Comparison of ENCODE assay signal across 10 mouse cellular contexts in genomic region chr10:59915196-59915962, GRCm38 (mm10). TPM values are rescaled to one million over a fixed set of nuclear protein-coding genes. Genes with fewer than 3 reads are reported as not detected.
DNase-seq lines count a peak whose midpoint lies in the region; ATAC-seq and TF ChIP-seq lines count a peak whose summit lies in the region.
"Had no signal": no experiment of that assay in that cellular context is flagged by ENCODE, and none has a peak within 500 bp of the region (broad histone marks: within the 10 kb centered on the region; RNA-seq: fewer than 3 reads in every experiment).

No protein-coding gene starts in this region.

- WGBS in heart, adult 2 months: 66% methylated on average over 8 of the region's 8 CpGs
- WGBS in lung, embryonic 16.5 days: 81% methylated on average over 8 of the region's 8 CpGs
- 69% methylated on average over 8 of the region's 8 CpGs for WGBS in lung, adult 2 months
- WGBS in heart, embryonic 13.5 days: 79% methylated on average over 8 of the region's 8 CpGs
- 76% methylated on average over 8 of the region's 8 CpGs for WGBS in stomach, postnatal 0 days

- H3K4me2 ChIP-seq in lung, embryonic 16.5 days (ENCODE audit: low read depth, low read length): no peak overlapping the region
- H3K4me2 ChIP-seq in heart, embryonic 13.5 days: peak overlapping the region; percentile 61; the same call in 1 of the 2 replicates
- H3K4me2 ChIP-seq in stomach, postnatal 0 days (replicated peaks; ENCODE audit: low read depth): no peak overlapping the region

- H3K4me1 ChIP-seq in heart, adult 2 months (ENCODE audit: control insufficient read depth, insufficient read depth, low read length): peaks cover 26% of the 10 kb centered on the region
- peaks cover 52% of the 10 kb centered on the region for H3K4me1 ChIP-seq in lung, embryonic 16.5 days (replicated peaks; ENCODE audit: control insufficient read depth, insufficient read depth, low read length)
- H3K4me1 ChIP-seq in lung, adult 2 months (ENCODE audit: control insufficient read depth, insufficient read depth, low read length): peaks cover 10% of the 10 kb centered on the region
- H3K4me1 ChIP-seq in heart, embryonic 13.5 days: peaks cover 56% of the 10 kb centered on the region
- H3K4me1 ChIP-seq in stomach, postnatal 0 days (replicated peaks; ENCODE audit: control insufficient read depth, insufficient read depth): peaks cover 5% of the 10 kb centered on the region; the same call in 1 of the 2 replicates

- peak overlapping the region; percentile 81 for H3K27ac ChIP-seq in heart, adult 2 months
- peak overlapping the region; percentile 95 for H3K27ac ChIP-seq in lung, embryonic 16.5 days (ENCODE audit: low read length)
- peak overlapping the region; percentile 91 for H3K27ac ChIP-seq in heart, embryonic 13.5 days (replicated peaks)
- peak overlapping the region; percentile 91 for H3K27ac ChIP-seq in stomach, postnatal 0 days (replicated peaks)

- peak; percentile 48 to 49 for DNase-seq in heart, adult 2 months
- DNase-seq in heart, postnatal 25 days (ENCODE audit: low spot score): no peak
- DNase-seq in lung, adult 2 months: no peak
- no peak for DNase-seq in stomach, postnatal 0 days (ENCODE audit: low spot score)
- DNase-seq in right cerebral cortex, postnatal 25 days: no peak
- no peak for DNase-seq in left cerebral cortex, postnatal 36 days (ENCODE audit: low spot score in 2 of 2)
- DNase-seq: thymus, adult 2 months had no signal

- no peak for TF ChIP-seq POLR2A in heart, adult 2 months (IDR thresholded peaks at IDR 0.05; ENCODE audit: insufficient read depth, low read depth, low read length)
- TF ChIP-seq POLR2A in lung, adult 2 months (IDR thresholded peaks at IDR 0.05; ENCODE audit: borderline replicate concordance, extremely low read depth, low read depth, low read length): no peak

- no peaks in the 10 kb centered on the region for H3K36me3 ChIP-seq in heart, adult 2 months (ENCODE audit: control insufficient read depth, insufficient read depth, low read length)
- no peaks in the 10 kb centered on the region for H3K36me3 ChIP-seq in lung, embryonic 16.5 days (ENCODE audit: control insufficient read depth, insufficient read depth, low read length)
- H3K36me3 ChIP-seq in heart, embryonic 13.5 days: no peaks in the 10 kb centered on the region
- H3K36me3 ChIP-seq in stomach, postnatal 0 days (ENCODE audit: control insufficient read depth, insufficient read depth, low read length): no peaks in the 10 kb centered on the region
- H3K36me3 ChIP-seq: midbrain, embryonic 15.5 days had no signal

- no peaks in the 10 kb centered on the region for H3K79me2 ChIP-seq in heart, adult 2 months (replicated peaks; ENCODE audit: control insufficient read depth, insufficient read depth, low read length)

- intact Hi-C loops in heart, adult 2 months (cut with DNase I): no loop called here
- intact Hi-C loops in heart, postnatal 25 days (cut with DNase I): no loop called here
- intact Hi-C loops in left cerebral cortex, postnatal 36 days (cut with DNase I): no loop called here

- no peaks in the 10 kb centered on the region for H3K27me3 ChIP-seq in heart, adult 2 months (ENCODE audit: control insufficient read depth, insufficient read depth, low read length)
- H3K27me3 ChIP-seq in lung, embryonic 16.5 days (ENCODE audit: control insufficient read depth, insufficient read depth, low read depth, low read length): no peaks in the 10 kb centered on the region
- 0 out of 2 replicates have a peak, but pooled peaks cover 2% of the 10 kb centered on the region for H3K27me3 ChIP-seq in heart, embryonic 13.5 days (replicated peaks)
- no peaks in the 10 kb centered on the region for H3K27me3 ChIP-seq in stomach, postnatal 0 days (ENCODE audit: control insufficient read depth, insufficient read depth, low read length)
- H3K27me3 ChIP-seq: midbrain, embryonic 15.5 days had no signal

- H3K9me3 ChIP-seq in lung, embryonic 16.5 days (ENCODE audit: control insufficient read depth, low read length): no peaks in the 10 kb centered on the region
- no peaks in the 10 kb centered on the region for H3K9me3 ChIP-seq in heart, embryonic 13.5 days
- H3K9me3 ChIP-seq in stomach, postnatal 0 days (ENCODE audit: control insufficient read depth, low read length): no peaks in the 10 kb centered on the region
- H3K9me3 ChIP-seq: midbrain, embryonic 15.5 days had no signal

- no peak overlapping the region for H3K4me3 ChIP-seq in heart, adult 2 months
- H3K4me3 ChIP-seq in lung, embryonic 16.5 days (ENCODE audit: low read length): no peak overlapping the region
- no peak overlapping the region for H3K4me3 ChIP-seq in lung, adult 2 months (replicated peaks; ENCODE audit: extremely low read depth, low read depth, low read length)
- H3K4me3 ChIP-seq in heart, embryonic 13.5 days: no peak overlapping the region
- no peak overlapping the region for H3K4me3 ChIP-seq in stomach, postnatal 0 days (ENCODE audit: low read depth, low read length)
- H3K4me3 ChIP-seq: midbrain, embryonic 15.5 days had no signal

- no peak for TF ChIP-seq CTCF in heart, adult 2 months (IDR thresholded peaks at IDR 0.05)
- TF ChIP-seq CTCF in lung, adult 2 months (IDR thresholded peaks at IDR 0.05; ENCODE audit: insufficient read depth, low read length): no peak
- TF ChIP-seq CTCF in stomach, postnatal 0 days (IDR thresholded peaks at IDR 0.05; ENCODE audit: low read depth): no peak

- no peak for TF ChIP-seq EP300 in heart, adult 2 months (IDR thresholded peaks at IDR 0.05; ENCODE audit: insufficient read depth, low read depth, low read length)
- TF ChIP-seq EP300 in stomach, postnatal 0 days (optimal IDR thresholded peaks at IDR 0.05): no peak

- no peak overlapping the region for H3K9ac ChIP-seq in heart, adult 2 months (ENCODE audit: low read depth, low read length)
- no peak overlapping the region for H3K9ac ChIP-seq in lung, embryonic 16.5 days (ENCODE audit: low read length)
- no peak overlapping the region for H3K9ac ChIP-seq in heart, embryonic 13.5 days
- H3K9ac ChIP-seq in stomach, postnatal 0 days (ENCODE audit: low read length): no peak overlapping the region
- H3K9ac ChIP-seq: midbrain, embryonic 15.5 days had no signal

- ATAC-seq in lung, embryonic 16.5 days (ENCODE audit: low read depth): no peak
- ATAC-seq in heart, embryonic 13.5 days (ENCODE audit: extremely low read depth, insufficient number of reproducible peaks, low FRiP score, low TSS enrichment): no peak
- no peak for ATAC-seq in stomach, postnatal 0 days (ENCODE audit: low FRiP score, low TSS enrichment)
- ATAC-seq: midbrain, embryonic 15.5 days had no signal

RNA-seq across cellular contexts. Expression of gene Dnajb12, which starts 36.0 kb away (rescaled TPM):
- 10 to 100 TPM; 36.8 to 45.4 TPM for total RNA-seq in heart, adult 2 months (2021)
- 32.9 and 39.2 TPM in 2 replicates for polyA plus RNA-seq in heart, adult 2 months (2012; rRNA removed)
- 10 to 100 TPM; 34.5 to 35.9 TPM for total RNA-seq in heart, postnatal 25 days (2021)
- 24.2 and 27.1 TPM in 2 replicates for polyA plus RNA-seq in lung, embryonic 16.5 days (2015; fragmentation: Nextera tagmentation; extraction: Ambion mirVana)
- 49.5 and 57.2 TPM in 2 replicates for polyA plus RNA-seq in lung, adult 2 months (2012; rRNA removed)
- polyA plus RNA-seq in heart, embryonic 13.5 days (2015; fragmentation: Nextera tagmentation; extraction: Ambion mirVana): 22.9 and 23.7 TPM in 2 replicates
- polyA plus RNA-seq in stomach, postnatal 0 days (2015; fragmentation: Nextera tagmentation; extraction: Ambion mirVana): 17.4 and 19.0 TPM in 2 replicates
- 10 to 100 TPM; 51.8 to 56.0 TPM for total RNA-seq in left cerebral cortex, postnatal 36 days (2021)

RNA-seq across cellular contexts. Expression of gene Ddit4, which starts 36.3 kb away (rescaled TPM):
- 100 to 1,000 TPM in 1 of 2 experiments, 10 to 100 TPM in 1; 70.7 to 219 TPM for total RNA-seq in heart, adult 2 months (2021)
- 48.0 and 55.5 TPM in 2 replicates for polyA plus RNA-seq in heart, adult 2 months (2012; rRNA removed)
- total RNA-seq in heart, postnatal 25 days (2021): 10 to 100 TPM; 41.8 to 77.1 TPM
- 36.3 and 39.3 TPM in 2 replicates for polyA plus RNA-seq in lung, embryonic 16.5 days (2015; fragmentation: Nextera tagmentation; extraction: Ambion mirVana)
- 32.6 and 53.4 TPM in 2 replicates for polyA plus RNA-seq in lung, adult 2 months (2012; rRNA removed)
- 19.7 and 24.5 TPM in 2 replicates for polyA plus RNA-seq in heart, embryonic 13.5 days (2015; fragmentation: Nextera tagmentation; extraction: Ambion mirVana)
- 12.4 and 17.3 TPM in 2 replicates for polyA plus RNA-seq in stomach, postnatal 0 days (2015; fragmentation: Nextera tagmentation; extraction: Ambion mirVana)
- total RNA-seq in left cerebral cortex, postnatal 36 days (2021): 10 to 100 TPM; 33.5 to 58.5 TPM

Comparison
In these comparisons a context has a peak if more than half of its experiments do, and no peak if none do; other contexts are left out.
1. DNase-seq: peak in heart, adult 2 months (2 of 2); none in heart, postnatal 25 days (single experiment), lung, adult 2 months (single experiment), stomach, postnatal 0 days (single experiment), right cerebral cortex, postnatal 25 days (single experiment) and left cerebral cortex, postnatal 36 days (0 of 2).
2. Peak in every context shown above with its lines, with median percentiles within 50 percentile points of each other: H3K27ac ChIP-seq.